Mouse (Mus musculus) neural tube, embryonic 14.5 days (tissue): ENCODE measurements around the gene Cdhr1. TPM values are rescaled to one million over a fixed set of nuclear protein-coding genes. Genes with fewer than 3 reads are reported as not detected.

Source experiments
- ATAC-seq: fragments of 200-750 bp; cut with Nextera tagmentation; 2 replicates; pipeline ENCODE4 v1.8.0; 2017; ENCODE audit warnings: low read depth, mild to moderate bottlenecking, moderate TSS enrichment, moderate library complexity
- H3K27ac ChIP-seq: fragments of 300-500 bp; sonication (generic); 2 replicates; pipeline ENCODE4 v1.5.1; 2014; ENCODE audit warnings: low read depth, mild to moderate bottlenecking, control low read depth, low read length, moderate library complexity, mixed read lengths
- H3K27me3 ChIP-seq: fragments of 300-500 bp; sonication (generic); 2 replicates; pipeline ENCODE4 v1.6.1; 2014; ENCODE audit warnings: low read length; ENCODE audit not compliant: control insufficient read depth, insufficient read depth
- H3K36me3 ChIP-seq: fragments of 300-500 bp; sonication (generic); 2 replicates; pipeline ENCODE4 v1.6.1; 2014; ENCODE audit warnings: low read length, mixed read lengths; ENCODE audit not compliant: control insufficient read depth, insufficient read depth
- H3K4me1 ChIP-seq: fragments of 300-500 bp; sonication (generic); 2 replicates; pipeline ENCODE4 v1.6.1; 2014; ENCODE audit warnings: low read length; ENCODE audit not compliant: control insufficient read depth, insufficient read depth
- H3K4me2 ChIP-seq: fragments of 300-500 bp; sonication (generic); 2 replicates; pipeline ENCODE4 v1.6.1; 2014; ENCODE audit warnings: mild to moderate bottlenecking, low read depth, low read length, control low read depth
- H3K4me3 ChIP-seq: fragments of 300-500 bp; sonication (generic); 2 replicates; pipeline ENCODE4 v1.5.1; 2014; ENCODE audit warnings: low read depth, low read length, control low read depth, mixed read lengths
- H3K9ac ChIP-seq: fragments of 300-500 bp; sonication (generic); replicated peaks from 2 replicates; pipeline ENCODE4 v1.6.1; 2014; ENCODE audit warnings: low read depth, mild to moderate bottlenecking, control low read depth, low read length, mixed read lengths
- H3K9me3 ChIP-seq: fragments of 300-500 bp; sonication (generic); 2 replicates; pipeline ENCODE4 v1.6.1; 2016; ENCODE audit warnings: low read length; ENCODE audit not compliant: control insufficient read depth
- WGBS: fragments of 180-500 bp; shearing (Covaris S2); extraction: QIAGEN DNeasy Blood & Tissue Kit; methylation state at CpG from one replicate; pipeline ENCODE4 v1.1.7; 2014; 5-methylcytosine and 5-hydroxymethylcytosine counted together
- polyA plus RNA-seq: library from polyadenylated mRNA; unstranded; fragments of >200 nt; fragmentation: Nextera tagmentation; extraction: Ambion mirVana; gene quantifications from 2 replicates; pipeline ENCODE4 v1.2.1, GENCODE M21; 2014

Gene Cdhr1
- polyA plus RNA-seq, 1 experiment from 2014 or later = 2.8 TPM

DNA sequence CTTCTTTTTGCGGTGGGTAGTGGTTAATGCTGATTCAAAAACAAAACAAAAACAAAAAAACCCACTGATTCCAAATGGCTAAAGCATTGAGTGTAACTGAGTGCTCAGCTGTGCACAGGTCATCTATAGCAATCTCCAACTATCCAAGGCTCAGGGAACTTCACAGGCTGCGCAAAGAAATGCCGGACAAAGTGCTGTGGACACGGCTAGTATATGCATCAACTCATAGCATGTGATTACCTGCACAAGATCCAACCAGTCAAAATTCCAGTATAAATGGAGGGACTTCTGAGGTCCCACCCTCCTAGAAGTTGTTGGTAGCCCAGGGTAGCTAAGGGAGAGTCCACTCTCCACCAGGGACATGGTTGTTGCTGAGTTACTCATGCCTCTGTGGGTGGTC is 21.1 kb upstream of the Cdhr1 start:
- Histone ChIP-seq H3K4me3 (no peak overlapping the region), H3K4me2 (no peak overlapping the region), H3K4me1 (no peaks in the 10 kb centered on the region), H3K36me3 (peaks cover 8% of the 10 kb centered on the region; the same call in 1 of the 2 replicates), H3K27me3 (no peaks in the 10 kb centered on the region), H3K27ac (no peak overlapping the region), H3K9me3 (no peaks in the 10 kb centered on the region), H3K9ac (no peak overlapping the region)
- WGBS = 96% methylated on average over 4 of the region's 4 CpGs
- ATAC-seq = no peak

DNA sequence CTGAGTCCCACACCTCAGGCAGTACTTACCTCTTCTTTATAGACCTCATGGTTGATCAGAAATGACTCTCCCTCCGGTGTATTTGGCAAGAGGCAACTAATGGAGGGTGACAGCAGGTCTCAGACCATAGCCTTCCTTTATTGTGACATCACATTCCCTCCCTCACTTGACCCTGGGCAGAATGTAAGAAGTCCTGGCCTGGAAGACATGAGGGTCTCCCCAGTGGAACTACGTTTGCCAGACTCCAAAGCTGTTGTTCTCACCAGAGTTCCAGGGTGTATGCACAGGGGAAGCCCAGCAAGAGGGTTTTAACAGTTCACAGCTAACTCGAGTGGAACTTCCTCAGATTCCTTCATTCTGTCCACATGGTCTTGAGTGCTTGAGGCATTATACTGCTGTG is 15.8 kb upstream of the Cdhr1 start, which contains the start of gene 2610528A11Rik:
Gene 2610528A11Rik, minus strand, starts transcription at position 101 of the 400 bp plus-strand sequence.
- Histone ChIP-seq H3K4me1 (no peaks in the 10 kb centered on the region), H3K9ac (no peak within 1 kb of the TSS), H3K27me3 (no peaks in the 10 kb centered on the region), H3K36me3 (no peaks in the 10 kb centered on the region), H3K4me3 (no peak within 1 kb of the TSS), H3K9me3 (no peaks in the 10 kb centered on the region), H3K4me2 (no peak within 1 kb of the TSS), H3K27ac (no peak within 1 kb of the TSS)
- 81% methylated on average over 3 of the region's 3 CpGs for WGBS
- ATAC-seq = no peak

DNA sequence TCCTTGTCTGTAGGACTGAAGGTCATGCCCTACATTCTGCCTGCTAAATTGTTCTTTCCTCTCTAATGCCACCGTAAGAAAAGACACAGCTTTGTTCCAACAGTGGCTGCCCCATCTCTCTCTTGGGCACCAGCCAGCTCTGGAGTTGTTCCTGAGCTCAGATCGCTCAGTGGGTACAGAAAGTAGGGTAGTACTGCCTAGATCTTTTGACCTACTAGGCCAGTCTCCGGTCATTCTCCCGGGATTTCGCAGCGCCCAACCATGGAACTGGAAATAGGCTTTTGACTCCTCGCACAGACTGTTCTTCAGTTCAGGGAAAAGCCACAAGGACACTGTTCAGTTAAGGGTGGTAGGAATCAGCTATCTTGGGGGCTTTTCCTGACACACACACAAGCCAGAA is 14.8 kb upstream of the Cdhr1 start:
- no peaks in the 10 kb centered on the region for H3K9me3 ChIP-seq
- no peaks in the 10 kb centered on the region for H3K36me3 ChIP-seq
- no peaks in the 10 kb centered on the region for H3K4me1 ChIP-seq
- 92% methylated on average over 7 of the region's 7 CpGs for WGBS
- no peak for ATAC-seq
- H3K4me3 ChIP-seq = no peak overlapping the region
- no peak overlapping the region for H3K27ac ChIP-seq
- H3K4me2 ChIP-seq = no peak overlapping the region
- no peaks in the 10 kb centered on the region for H3K27me3 ChIP-seq
- no peak overlapping the region for H3K9ac ChIP-seq

DNA sequence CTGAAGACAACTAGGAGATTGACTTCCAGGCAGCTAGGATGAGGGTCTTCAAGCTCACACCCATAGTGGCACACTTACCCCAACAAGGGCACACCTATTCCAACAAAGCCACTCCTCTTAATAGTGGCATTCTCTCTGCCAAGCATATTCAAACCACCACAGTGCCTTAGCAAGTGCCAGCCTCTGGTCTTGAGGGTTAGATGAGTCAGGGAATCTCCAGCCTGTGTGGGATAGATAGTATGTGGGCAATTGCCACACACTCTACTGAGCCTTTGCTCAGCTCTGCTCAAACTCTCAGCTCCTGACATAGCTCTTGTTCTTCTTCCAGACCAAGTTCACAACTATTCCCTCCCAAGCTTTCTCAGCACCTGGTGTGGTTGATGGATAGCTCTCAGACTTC is 13.2 kb upstream of the Cdhr1 start:
- Histone ChIP-seq H3K4me2 (no peak overlapping the region), H3K4me3 (no peak overlapping the region), H3K36me3 (no peaks in the 10 kb centered on the region), H3K4me1 (no peaks in the 10 kb centered on the region), H3K9ac (no peak overlapping the region), H3K9me3 (no peaks in the 10 kb centered on the region), H3K27ac (no peak overlapping the region), H3K27me3 (no peaks in the 10 kb centered on the region)
- no peak for ATAC-seq

DNA sequence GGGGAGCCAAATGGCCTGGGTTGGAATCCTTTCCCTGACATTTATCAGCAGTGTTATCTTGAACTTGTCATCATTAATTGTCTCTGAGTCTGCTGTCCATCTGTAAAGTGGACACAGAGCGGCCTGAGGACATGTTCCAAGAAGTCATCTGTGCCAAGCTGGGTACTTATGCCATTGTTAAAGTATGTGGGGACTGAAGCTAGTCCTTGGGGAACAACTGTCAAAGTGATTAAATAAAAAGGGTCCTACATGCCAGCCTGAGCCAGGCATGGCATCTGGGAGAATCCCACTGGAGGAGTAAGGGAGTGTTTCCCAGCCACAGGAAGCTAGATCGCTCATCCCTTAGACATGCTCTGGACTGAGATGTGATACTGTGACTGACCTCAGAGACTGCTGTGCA is 12.3 kb upstream of the Cdhr1 start:
- Histone ChIP-seq H3K9ac (no peak overlapping the region), H3K36me3 (no peaks in the 10 kb centered on the region), H3K9me3 (no peaks in the 10 kb centered on the region), H3K4me3 (no peak overlapping the region), H3K27me3 (no peaks in the 10 kb centered on the region), H3K27ac (no peak overlapping the region), H3K4me1 (no peaks in the 10 kb centered on the region), H3K4me2 (no peak overlapping the region)
- WGBS = 67% methylated on average over 2 of the region's 2 CpGs
- ATAC-seq = no peak

DNA sequence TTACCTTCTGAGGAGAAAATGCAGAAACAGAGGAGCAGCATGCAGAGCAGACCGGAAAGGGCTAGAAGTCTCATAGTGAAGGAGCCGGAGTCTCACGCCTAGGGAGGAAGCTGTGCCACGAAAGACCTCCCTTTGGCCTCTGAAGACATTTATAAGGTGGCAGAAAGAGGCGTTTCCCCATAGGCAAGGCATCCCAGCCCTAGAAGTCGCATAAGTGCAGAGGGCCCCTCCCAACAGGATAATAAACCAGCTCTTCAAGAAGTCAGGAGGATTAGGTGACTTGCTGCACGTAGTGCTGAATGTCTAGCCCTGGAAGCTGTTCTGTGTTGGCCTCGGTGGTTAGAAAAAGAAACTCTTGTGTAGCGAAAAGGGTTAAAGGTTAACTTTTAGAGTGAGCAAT is 11.8 kb upstream of the Cdhr1 start:
- Histone ChIP-seq H3K9me3 (no peaks in the 10 kb centered on the region), H3K4me2 (no peak overlapping the region), H3K27me3 (no peaks in the 10 kb centered on the region), H3K9ac (no peak overlapping the region), H3K36me3 (no peaks in the 10 kb centered on the region), H3K27ac (no peak overlapping the region), H3K4me1 (no peaks in the 10 kb centered on the region), H3K4me3 (no peak overlapping the region)
- ATAC-seq = no peak
- 24% methylated on average over 9 of the region's 9 CpGs for WGBS

DNA sequence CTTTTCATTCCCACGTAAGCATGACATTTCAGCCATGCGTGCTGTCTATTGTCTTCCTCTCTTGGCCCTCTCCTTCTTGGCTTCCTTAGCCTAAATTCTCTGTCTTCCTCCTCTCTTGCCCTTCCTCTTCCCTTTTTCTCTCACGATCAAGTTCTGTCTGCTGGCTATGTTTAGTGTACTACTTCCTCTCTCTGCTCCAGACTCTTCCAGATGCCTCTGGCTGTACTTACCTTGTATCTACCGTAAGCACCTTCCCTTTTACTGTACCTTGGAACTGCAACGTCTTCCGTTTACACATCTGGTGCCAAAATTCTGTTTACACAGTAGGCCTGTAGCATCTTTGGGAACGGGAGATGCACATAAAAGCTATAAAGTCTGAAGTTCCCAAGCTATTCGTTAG is 11.3 kb upstream of the Cdhr1 start:
- Histone ChIP-seq H3K27ac (no peak overlapping the region), H3K36me3 (no peaks in the 10 kb centered on the region), H3K4me3 (no peak overlapping the region), H3K4me1 (no peaks in the 10 kb centered on the region), H3K9me3 (no peaks in the 10 kb centered on the region), H3K4me2 (no peak overlapping the region), H3K27me3 (no peaks in the 10 kb centered on the region), H3K9ac (no peak overlapping the region)
- no peak for ATAC-seq
- WGBS = 77% methylated on average over 8 of the region's 8 CpGs

DNA sequence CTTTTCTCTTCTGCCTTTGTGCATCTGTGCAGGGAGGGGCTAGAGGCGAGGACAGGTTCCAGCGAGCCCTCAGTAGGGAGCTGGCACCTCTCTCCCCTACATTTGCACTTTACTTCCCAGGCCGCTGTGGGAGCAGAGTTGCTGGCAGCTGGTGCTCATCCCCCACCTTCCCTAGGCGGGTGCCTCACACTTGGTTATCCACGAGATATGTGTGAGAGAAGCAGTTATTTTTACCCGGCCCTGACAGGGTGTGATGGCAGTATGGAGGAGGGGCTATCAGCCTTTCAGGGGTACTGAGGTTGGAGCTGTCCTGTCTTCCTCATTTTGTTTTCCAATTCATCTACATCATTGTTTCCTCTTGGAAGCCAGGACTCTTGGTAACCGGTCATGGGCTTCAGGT is 7.7 kb upstream of the Cdhr1 start:
- H3K9me3 ChIP-seq = no peaks in the 10 kb centered on the region
- ATAC-seq = 0 out of 2 replicates have a peak, but pooled peaks have one; percentile 8
- no peaks in the 10 kb centered on the region for H3K4me1 ChIP-seq
- no peaks in the 10 kb centered on the region for H3K27me3 ChIP-seq
- no peak overlapping the region for H3K4me2 ChIP-seq
- WGBS = 47% methylated on average over 7 of the region's 7 CpGs
- no peak overlapping the region for H3K4me3 ChIP-seq
- H3K9ac ChIP-seq = no peak overlapping the region
- no peak overlapping the region for H3K27ac ChIP-seq
- no peaks in the 10 kb centered on the region for H3K36me3 ChIP-seq

DNA sequence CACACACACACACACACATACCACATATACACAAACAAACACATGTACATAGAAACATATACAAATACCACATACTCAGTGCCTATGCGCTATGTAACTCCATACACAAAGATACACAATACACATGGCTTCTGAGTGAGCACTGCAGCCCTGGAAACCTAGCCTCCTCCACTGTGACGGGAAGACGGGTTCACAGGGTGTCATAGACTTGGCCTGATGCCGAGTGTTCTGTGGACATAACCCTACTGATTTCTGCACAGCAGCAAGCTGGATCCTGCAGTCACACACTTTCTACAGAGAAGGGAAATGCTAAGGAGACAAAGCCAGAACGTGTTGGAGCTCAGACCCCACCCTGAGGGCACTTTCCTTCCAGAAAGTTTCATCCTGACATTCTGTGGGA is 6.6 kb upstream of the Cdhr1 start:
- Histone ChIP-seq H3K27ac (no peak overlapping the region), H3K36me3 (no peaks in the 10 kb centered on the region), H3K4me1 (no peaks in the 10 kb centered on the region), H3K4me3 (no peak overlapping the region), H3K4me2 (no peak overlapping the region), H3K27me3 (no peaks in the 10 kb centered on the region), H3K9me3 (no peaks in the 10 kb centered on the region), H3K9ac (no peak overlapping the region)
- 70% methylated on average over 5 of the region's 5 CpGs for WGBS
- ATAC-seq = no peak

DNA sequence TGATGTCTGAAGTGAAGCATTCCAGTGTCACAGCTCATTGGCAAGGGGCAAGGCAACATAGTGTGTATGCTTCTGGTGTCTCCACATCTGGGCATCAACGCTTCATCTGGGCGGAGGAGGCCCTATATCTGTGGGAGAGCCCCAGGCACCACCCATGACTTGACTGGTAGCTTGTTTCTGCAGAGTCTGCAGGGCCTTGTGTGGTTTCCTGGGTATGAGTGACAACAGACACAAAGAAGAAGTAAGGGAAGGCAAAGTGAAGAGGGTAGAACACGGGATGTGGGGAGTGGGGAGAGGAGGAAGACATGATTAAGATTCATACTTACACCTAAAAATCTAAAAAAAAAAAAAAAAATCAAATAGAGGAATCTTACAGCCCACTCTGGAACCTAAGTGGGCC is 4.3 kb upstream of the Cdhr1 start:
- 84% methylated on average over 3 of the region's 3 CpGs for WGBS
- no peak for ATAC-seq

More for the DNA sequence above, 4.3 kb upstream of the Cdhr1 start:
- Histone ChIP-seq H3K9me3 (no peaks in the 10 kb centered on the region), H3K4me2 (no peak overlapping the region), H3K4me3 (no peak overlapping the region), H3K36me3 (no peaks in the 10 kb centered on the region), H3K9ac (no peak overlapping the region), H3K27me3 (no peaks in the 10 kb centered on the region; the same call in 1 of the 2 replicates), H3K4me1 (0 out of 2 replicates have a peak, but pooled peaks cover 3% of the 10 kb centered on the region), H3K27ac (no peak overlapping the region)
